ENCODE assay signal across 14 mouse cellular contexts in the genomic region with DNA sequence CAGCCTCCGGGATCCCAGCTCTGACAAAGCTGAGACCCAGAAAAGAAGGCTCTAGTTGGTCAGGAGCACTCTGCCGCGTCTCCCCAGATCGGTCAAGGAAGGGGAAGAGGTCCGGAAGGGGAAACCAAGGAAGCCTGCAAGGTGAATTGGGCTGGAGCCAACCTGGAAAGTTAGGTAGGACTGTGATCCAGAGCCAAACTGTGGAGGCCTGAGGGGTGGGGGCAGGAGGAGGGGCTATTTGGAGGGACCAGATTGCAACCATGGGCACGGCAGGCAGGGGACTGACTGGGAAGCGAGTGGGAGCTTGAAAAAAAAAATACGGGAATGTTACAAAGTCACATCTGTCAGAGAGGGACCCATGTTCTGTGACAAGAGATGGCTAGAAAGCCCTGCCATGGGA. TPM values are rescaled to one million over a fixed set of nuclear protein-coding genes. Genes with fewer than 3 reads are reported as not detected.
DNase-seq lines count a peak whose midpoint lies in the region; ATAC-seq lines count a peak whose summit lies in the region.
"Had no signal": no experiment of that assay in that cellular context is flagged by ENCODE, and none has a peak within 500 bp of the region (broad histone marks: within the 10 kb centered on the region; RNA-seq: fewer than 3 reads in every experiment).

No protein-coding gene starts in this region.

- H3K4me2 ChIP-seq in forebrain, embryonic 14.5 days (ENCODE audit: low read length), result no peak overlapping the region
- peak overlapping the region; percentile 32 for H3K4me2 ChIP-seq in hindbrain, embryonic 12.5 days (replicated peaks)
- H3K4me2 ChIP-seq in hindbrain, embryonic 16.5 days (ENCODE audit: low read length), result no peak overlapping the region
- H3K4me2 ChIP-seq in neural tube, embryonic 11.5 days (ENCODE audit: low read depth), result peak overlapping the region; percentile 21; the same call in 1 of the 2 replicates
- H3K4me2 ChIP-seq in stomach, embryonic 15.5 days, result peak overlapping the region; percentile 24; the same call in 1 of the 2 replicates
- H3K4me2 ChIP-seq: liver, embryonic 11.5 days had no signal

- H3K4me1 ChIP-seq in forebrain, embryonic 10.5 days, result peaks cover 96% of the 10 kb centered on the region
- H3K4me1 ChIP-seq in forebrain, embryonic 14.5 days (ENCODE audit: control insufficient read depth, insufficient read depth, low read length), result peaks cover 14% of the 10 kb centered on the region; the same call in 1 of the 2 replicates
- H3K4me1 ChIP-seq in hindbrain, embryonic 12.5 days, result peaks cover 57% of the 10 kb centered on the region
- peaks cover 18% of the 10 kb centered on the region; the same call in 1 of the 2 replicates for H3K4me1 ChIP-seq in hindbrain, embryonic 16.5 days (ENCODE audit: control insufficient read depth, insufficient read depth, low read depth, low read length)
- H3K4me1 ChIP-seq in neural tube, embryonic 11.5 days (ENCODE audit: control insufficient read depth, insufficient read depth, low read length), result peaks cover 19% of the 10 kb centered on the region
- peaks cover 36% of the 10 kb centered on the region for H3K4me1 ChIP-seq in stomach, embryonic 15.5 days

- intact Hi-C loops in left cerebral cortex, postnatal 14 days (cut with DNase I), result no loop called here

- peak overlapping the region; percentile 40 for H3K4me3 ChIP-seq in forebrain, embryonic 10.5 days
- no peak overlapping the region for H3K4me3 ChIP-seq in forebrain, embryonic 14.5 days (ENCODE audit: low read depth, low read length)
- H3K4me3 ChIP-seq in hindbrain, embryonic 12.5 days, result no peak overlapping the region
- H3K4me3 ChIP-seq in hindbrain, embryonic 16.5 days (ENCODE audit: low read length), result no peak overlapping the region
- no peak overlapping the region for H3K4me3 ChIP-seq in neural tube, embryonic 11.5 days (ENCODE audit: low read depth, low read length)
- no peak overlapping the region for H3K4me3 ChIP-seq in stomach, embryonic 15.5 days (replicated peaks)

- no peaks in the 10 kb centered on the region for H3K9me3 ChIP-seq in forebrain, embryonic 10.5 days
- no peaks in the 10 kb centered on the region for H3K9me3 ChIP-seq in forebrain, embryonic 14.5 days (replicated peaks; ENCODE audit: control insufficient read depth, low read length)
- H3K9me3 ChIP-seq in hindbrain, embryonic 12.5 days (replicated peaks), result no peaks in the 10 kb centered on the region
- no peaks in the 10 kb centered on the region for H3K9me3 ChIP-seq in hindbrain, embryonic 16.5 days (ENCODE audit: control insufficient read depth, low read length)
- no peaks in the 10 kb centered on the region for H3K9me3 ChIP-seq in neural tube, embryonic 11.5 days (ENCODE audit: control insufficient read depth, low read length)
- no peaks in the 10 kb centered on the region for H3K9me3 ChIP-seq in stomach, embryonic 15.5 days
- H3K9me3 ChIP-seq: G1E had no signal

- no peak for DNase-seq in forebrain, embryonic 10.5 days (ENCODE audit: extremely low spot score, low spot score)
- DNase-seq in forebrain, embryonic 14.5 days (ENCODE audit: low spot score), result no peak
- DNase-seq in neural tube, embryonic 11.5 days (ENCODE audit: low spot score), result no peak
- no peak for DNase-seq in neural tube, embryonic 10.5 days (ENCODE audit: extremely low spot score, low spot score)
- DNase-seq in left cerebral cortex, postnatal 14 days (ENCODE audit: low spot score in 2 of 2), result no peak
- DNase-seq: cerebellum, adult 8-10 months; kidney, adult 8-10 months; layer of hippocampus, postnatal 36 days; thymus, adult 2 months had no signal

- WGBS in forebrain, embryonic 10.5 days, result 20% methylated on average over 8 of the region's 8 CpGs
- WGBS in forebrain, embryonic 14.5 days, result 17% methylated on average over 8 of the region's 8 CpGs
- 11% methylated on average over 8 of the region's 8 CpGs for WGBS in hindbrain, embryonic 12.5 days
- WGBS in hindbrain, embryonic 16.5 days, result 20% methylated on average over 8 of the region's 8 CpGs
- WGBS in neural tube, embryonic 11.5 days, result 8% methylated on average over 8 of the region's 8 CpGs
- WGBS in stomach, embryonic 15.5 days, result 20% methylated on average over 8 of the region's 8 CpGs

- ATAC-seq in forebrain, embryonic 14.5 days, result no peak
- no peak for ATAC-seq in hindbrain, embryonic 12.5 days (ENCODE audit: low FRiP score)
- ATAC-seq in hindbrain, embryonic 16.5 days, result no peak
- no peak for ATAC-seq in neural tube, embryonic 11.5 days (ENCODE audit: insufficient read depth, low FRiP score, low TSS enrichment)
- no peak for ATAC-seq in stomach, embryonic 15.5 days (ENCODE audit: insufficient read depth, low FRiP score, low read depth)

- no peaks in the 10 kb centered on the region for H3K36me3 ChIP-seq in forebrain, embryonic 10.5 days (replicated peaks)
- H3K36me3 ChIP-seq in forebrain, embryonic 14.5 days (ENCODE audit: control insufficient read depth, insufficient read depth, low read length), result no peaks in the 10 kb centered on the region
- H3K36me3 ChIP-seq in hindbrain, embryonic 12.5 days, result no peaks in the 10 kb centered on the region
- H3K36me3 ChIP-seq in hindbrain, embryonic 16.5 days (ENCODE audit: control insufficient read depth, insufficient read depth, low read length), result no peaks in the 10 kb centered on the region
- H3K36me3 ChIP-seq in neural tube, embryonic 11.5 days (ENCODE audit: control insufficient read depth, insufficient read depth, low read length), result no peaks in the 10 kb centered on the region
- no peaks in the 10 kb centered on the region for H3K36me3 ChIP-seq in stomach, embryonic 15.5 days
- H3K36me3 ChIP-seq: G1E had no signal

- H3K27me3 ChIP-seq in forebrain, embryonic 10.5 days (ENCODE audit: poor library complexity, severe bottlenecking), result peaks cover 55% of the 10 kb centered on the region
- no peaks in the 10 kb centered on the region for H3K27me3 ChIP-seq in forebrain, embryonic 14.5 days (replicated peaks; ENCODE audit: control insufficient read depth, insufficient read depth, low read length)
- H3K27me3 ChIP-seq in hindbrain, embryonic 12.5 days, result peaks cover 72% of the 10 kb centered on the region
- H3K27me3 ChIP-seq in hindbrain, embryonic 16.5 days (replicated peaks; ENCODE audit: control insufficient read depth, insufficient read depth, low read length), result peaks cover 17% of the 10 kb centered on the region
- peaks cover 22% of the 10 kb centered on the region for H3K27me3 ChIP-seq in neural tube, embryonic 11.5 days (ENCODE audit: control insufficient read depth, insufficient read depth, low read length)
- H3K27me3 ChIP-seq in stomach, embryonic 15.5 days (replicated peaks), result no peaks in the 10 kb centered on the region

- H3K9ac ChIP-seq in forebrain, embryonic 14.5 days (ENCODE audit: low read length), result no peak overlapping the region
- no peak overlapping the region for H3K9ac ChIP-seq in hindbrain, embryonic 12.5 days
- no peak overlapping the region for H3K9ac ChIP-seq in hindbrain, embryonic 16.5 days (ENCODE audit: low read depth, low read length)
- H3K9ac ChIP-seq in neural tube, embryonic 11.5 days (ENCODE audit: low read length), result no peak overlapping the region
- H3K9ac ChIP-seq in stomach, embryonic 15.5 days, result no peak overlapping the region

- peak overlapping the region; percentile 90 for H3K27ac ChIP-seq in forebrain, embryonic 10.5 days
- H3K27ac ChIP-seq in forebrain, embryonic 14.5 days (ENCODE audit: low read depth, low read length), result no peak overlapping the region
- H3K27ac ChIP-seq in hindbrain, embryonic 12.5 days, result peak overlapping the region; percentile 36
- no peak overlapping the region for H3K27ac ChIP-seq in hindbrain, embryonic 16.5 days (ENCODE audit: low read depth, low read length)
- peak overlapping the region; percentile 68; the same call in 1 of the 2 replicates for H3K27ac ChIP-seq in neural tube, embryonic 11.5 days (ENCODE audit: low read depth, low read length)
- H3K27ac ChIP-seq in stomach, embryonic 15.5 days, result no peak overlapping the region

RNA-seq across cellular contexts. Expression of a gene that starts 10.9 kb away (rescaled TPM):
- 0.36 and 0.90 TPM in 2 replicates for polyA plus RNA-seq in forebrain, embryonic 10.5 days (2016; fragmentation: Nextera tagmentation; extraction: Ambion mirVana)
- 0.48 and 1.1 TPM in 2 replicates for polyA plus RNA-seq in forebrain, embryonic 14.5 days (2014; fragmentation: Nextera tagmentation; extraction: Ambion mirVana)
- polyA plus RNA-seq in hindbrain, embryonic 12.5 days (2016; fragmentation: Nextera tagmentation; extraction: Ambion mirVana), result 1.0 and 1.5 TPM in 2 replicates
- polyA plus RNA-seq in hindbrain, embryonic 16.5 days (2015; fragmentation: Nextera tagmentation; extraction: Ambion mirVana), result 0.43 and 0.79 TPM in 2 replicates
- polyA plus RNA-seq in neural tube, embryonic 11.5 days (2014; fragmentation: Nextera tagmentation; extraction: Ambion mirVana), result 0.08 and 0.22 TPM in 2 replicates
- polyA plus RNA-seq in stomach, embryonic 15.5 days (2015; fragmentation: Nextera tagmentation; extraction: Ambion mirVana), result 0.18 and 0.19 TPM in 2 replicates
- total RNA-seq in left cerebral cortex, postnatal 14 days (2021), result 1 to 10 TPM in 1 of 2 experiments, under 1 TPM in 1; 0.42 to 1.3 TPM
- polyA plus RNA-seq: G1E; liver, embryonic 11.5 days had no signal

Comparison
In these comparisons a context has a peak if more than half of its experiments do, and no peak if none do; other contexts are left out.
1. H3K27ac ChIP-seq: peak in forebrain, embryonic 10.5 days (single experiment), hindbrain, embryonic 12.5 days (single experiment) and neural tube, embryonic 11.5 days (single experiment); none in forebrain, embryonic 14.5 days (single experiment), hindbrain, embryonic 16.5 days (single experiment) and stomach, embryonic 15.5 days (single experiment).
2. H3K4me2 ChIP-seq: peak in hindbrain, embryonic 12.5 days (single experiment), neural tube, embryonic 11.5 days (single experiment) and stomach, embryonic 15.5 days (single experiment); none in forebrain, embryonic 14.5 days (single experiment) and hindbrain, embryonic 16.5 days (single experiment).